Mouse (Mus musculus): ENCODE data around the gene Olfr1510. TPM values are rescaled to one million over a fixed set of nuclear protein-coding genes. Genes with fewer than 3 reads are reported as not detected.

Gene Olfr1510
- not detected in 2 replicates for polyA plus RNA-seq (2012; rRNA removed; ENCODE audit: low replicate concordance)

DNA sequence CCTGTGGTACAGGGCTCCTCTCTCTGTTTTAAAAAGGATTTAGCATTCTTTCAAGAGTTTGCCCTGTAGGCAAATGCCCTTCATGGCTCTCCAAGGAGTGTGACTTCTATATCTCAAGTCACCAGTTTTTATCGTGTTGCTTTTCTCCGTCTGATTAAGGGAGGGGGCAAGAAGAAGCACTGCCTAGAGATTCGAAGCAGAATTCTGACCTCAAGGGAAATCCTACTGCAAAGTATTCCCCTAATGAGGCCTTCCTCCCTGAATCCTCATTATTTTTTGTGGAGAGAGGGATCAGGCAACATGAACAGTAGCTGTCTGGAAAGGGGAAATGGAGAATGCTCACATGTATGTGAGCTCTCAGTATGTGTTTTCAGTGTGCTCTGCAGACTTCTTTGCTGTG lies at the start of gene Olfr1510:
Gene Olfr1510, minus strand, starts transcription at position 101 of the 400 bp plus-strand sequence.

DNA sequence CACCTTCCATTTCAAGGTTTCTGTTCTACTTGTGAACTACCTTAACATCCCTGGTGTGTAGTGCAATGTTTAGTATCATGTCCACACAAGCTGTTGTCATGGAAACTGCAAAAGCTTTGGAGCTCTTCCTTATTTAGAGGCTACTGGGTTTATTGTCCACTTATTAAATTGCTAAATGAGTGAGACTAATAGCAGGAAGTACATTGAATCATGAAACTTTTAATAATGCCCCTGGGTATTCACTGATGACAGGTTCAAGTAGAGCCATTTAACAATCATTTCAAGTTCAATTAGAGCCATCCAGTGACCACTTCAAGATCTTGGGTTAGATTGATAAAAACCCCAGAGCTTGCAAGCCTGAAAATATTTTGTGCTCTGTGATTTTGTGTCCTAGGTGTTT lies 28.5 kb upstream of the Olfr1510 start, which contains the start of gene Olfr1509:
Gene Olfr1509, plus strand, starts transcription at position 301 of the 400 bp plus-strand sequence.

DNA sequence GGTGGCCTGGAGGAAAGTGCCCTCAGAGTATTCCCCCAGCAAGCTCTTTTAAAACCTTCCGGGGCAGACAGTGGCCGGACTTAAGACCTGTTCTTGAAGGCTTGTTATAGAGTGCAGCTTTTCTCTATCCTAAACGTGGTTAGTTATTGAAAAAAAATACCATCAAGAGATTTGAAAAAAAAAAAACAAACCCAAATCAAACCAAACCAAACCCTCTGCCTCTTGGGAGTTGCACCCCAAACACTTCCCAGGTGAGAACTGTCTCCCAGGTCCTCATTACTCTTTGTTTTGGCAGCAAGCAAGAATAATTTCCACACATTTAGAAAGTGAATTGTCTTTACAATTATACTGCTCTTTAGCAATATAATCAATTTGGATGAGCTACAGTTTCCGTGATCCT lies 16.9 kb downstream of the Olfr1510 start, which contains the start of gene Olfr1511:
Gene Olfr1511, minus strand, starts transcription at position 101 of the 400 bp plus-strand sequence.

DNA sequence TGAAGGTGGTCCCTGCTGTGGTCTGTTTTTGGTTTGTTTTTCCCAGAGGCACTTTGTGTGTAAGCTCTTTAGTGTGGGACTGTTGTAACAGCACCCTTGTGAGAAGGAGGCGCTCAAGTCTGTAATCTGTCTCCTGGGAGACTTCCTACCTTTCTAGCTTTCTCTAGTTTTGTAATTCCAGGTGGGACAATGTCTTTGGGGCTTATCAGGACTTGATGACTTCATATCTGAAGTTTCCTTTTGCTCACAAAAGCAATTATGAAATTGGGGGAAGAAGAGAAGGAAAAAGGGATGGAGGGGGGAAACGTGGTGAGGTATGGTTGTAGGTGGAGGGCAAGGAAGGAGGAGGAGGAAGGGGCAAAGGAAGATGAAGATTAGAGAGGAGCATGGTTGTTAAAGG lies 35.1 kb downstream of the Olfr1510 start, which contains the start of gene Olfr1512:
Gene Olfr1512, minus strand, starts transcription at position 101 of the 400 bp plus-strand sequence.

Other genes with a start within 250 kb of the Olfr1510 start
- 8.7 and 17.8 TPM in 2 replicates for gene Supt16, start 217.0 kb downstream of the Olfr1510 start, polyA plus RNA-seq (2012; rRNA removed; ENCODE audit: low replicate concordance)
- gene Chd8, start 156.6 kb downstream of the Olfr1510 start, polyA plus RNA-seq (2012; rRNA removed; ENCODE audit: low replicate concordance) = 26.5 and 40.1 TPM in 2 replicates
- 31.8 and 44.0 TPM in 2 replicates for gene Tox4, start 135.2 kb downstream of the Olfr1510 start, polyA plus RNA-seq (2012; rRNA removed; ENCODE audit: low replicate concordance)
- 16.9 and 18.2 TPM in 2 replicates for gene Rab2b, start 134.8 kb downstream of the Olfr1510 start, polyA plus RNA-seq (2012; rRNA removed; ENCODE audit: low replicate concordance)
- 16.8 and 29.3 TPM in 2 replicates for gene Mettl3, start 109.2 kb downstream of the Olfr1510 start, polyA plus RNA-seq (2012; rRNA removed; ENCODE audit: low replicate concordance)
- gene Sall2, start 85.6 kb downstream of the Olfr1510 start, polyA plus RNA-seq (2012; rRNA removed; ENCODE audit: low replicate concordance) = 2.9 and 15.6 TPM in 2 replicates
- gene Olfr1513, start 58.0 kb downstream of the Olfr1510 start, polyA plus RNA-seq (2012; rRNA removed; ENCODE audit: low replicate concordance) = not detected in 2 replicates
- not detected in 2 replicates for gene Olfr1512, start 35.2 kb downstream of the Olfr1510 start, polyA plus RNA-seq (2012; rRNA removed; ENCODE audit: low replicate concordance)
- gene Olfr1511, start 17.0 kb downstream of the Olfr1510 start, polyA plus RNA-seq (2012; rRNA removed; ENCODE audit: low replicate concordance) = not detected in 2 replicates
- gene Olfr1509, start 28.6 kb upstream of the Olfr1510 start, polyA plus RNA-seq (2012; rRNA removed; ENCODE audit: low replicate concordance) = not detected in 2 replicates
- 0.03 TPM in 1 of 2 replicates, not detected in the other for gene Olfr1508, start 53.1 kb upstream of the Olfr1510 start, polyA plus RNA-seq (2012; rRNA removed; ENCODE audit: low replicate concordance)
- gene Olfr1507, start 81.4 kb upstream of the Olfr1510 start, polyA plus RNA-seq (2012; rRNA removed; ENCODE audit: low replicate concordance) = not detected in 2 replicates